Mouse (Mus musculus): Measurements from ENCODE around the gene Dgki. TPM values are rescaled to one million over a fixed set of nuclear protein-coding genes. Genes with fewer than 3 reads are reported as not detected.

Gene Dgki
- polyA plus RNA-seq, 1 experiment from 2014 or later: 0.63 TPM

GRCm38 (mm10) chr6:37219110-37219509 is 80.9 kb downstream of the Dgki start:
- H3K27me3 ChIP-seq (ENCODE audit: low read depth, poor library complexity, severe bottlenecking): no peaks in the 10 kb centered on the region
- peaks cover 35% of the 10 kb centered on the region for H3K4me1 ChIP-seq
- no peak overlapping the region for H3K4me3 ChIP-seq
- no peaks in the 10 kb centered on the region for H3K36me3 ChIP-seq
- DNase-seq (ENCODE audit: low spot score): no peak
- no peak overlapping the region for H3K27ac ChIP-seq (replicated peaks)
- no peaks in the 10 kb centered on the region for H3K9me3 ChIP-seq (replicated peaks)
- WGBS: 89% methylated on average over 4 of the region's 4 CpGs

- H3K27ac ChIP-seq (replicated peaks): no peak overlapping the region
- DNase-seq (ENCODE audit: low spot score): peak; percentile 28
- 39% methylated on average over 4 of the region's 4 CpGs for WGBS
- H3K9me3 ChIP-seq (replicated peaks): no peaks in the 10 kb centered on the region
- no peak overlapping the region for H3K4me3 ChIP-seq
- no peaks in the 10 kb centered on the region for H3K36me3 ChIP-seq
- H3K27me3 ChIP-seq (ENCODE audit: low read depth, poor library complexity, severe bottlenecking): no peaks in the 10 kb centered on the region
- peaks cover 41% of the 10 kb centered on the region for H3K4me1 ChIP-seq
These were observed 83.6 kb downstream of the Dgki start for GRCm38 (mm10) chr6:37216342-37216763.

GRCm38 (mm10) chr6:37215655-37216054 is 84.3 kb downstream of the Dgki start:
- 39% methylated on average over 10 of the region's 10 CpGs for WGBS
- H3K36me3 ChIP-seq: no peaks in the 10 kb centered on the region
- 0 out of 2 replicates have a peak overlapping the region, but pooled peaks have one; percentile 7 for H3K27ac ChIP-seq (replicated peaks)
- no peaks in the 10 kb centered on the region for H3K27me3 ChIP-seq (ENCODE audit: low read depth, poor library complexity, severe bottlenecking)
- H3K4me1 ChIP-seq: peaks cover 46% of the 10 kb centered on the region
- no peaks in the 10 kb centered on the region for H3K9me3 ChIP-seq (replicated peaks)
- H3K4me3 ChIP-seq: no peak overlapping the region
- DNase-seq (ENCODE audit: low spot score): no peak

- no peaks in the 10 kb centered on the region for H3K9me3 ChIP-seq (replicated peaks)
- DNase-seq (ENCODE audit: low spot score): no peak
- 72% methylated on average over 4 of the region's 4 CpGs for WGBS
- H3K27ac ChIP-seq (replicated peaks): 0 out of 2 replicates have a peak overlapping the region, but pooled peaks have one; percentile 33
- no peak overlapping the region for H3K4me3 ChIP-seq
- H3K4me1 ChIP-seq: peaks cover 46% of the 10 kb centered on the region
- H3K27me3 ChIP-seq (ENCODE audit: low read depth, poor library complexity, severe bottlenecking): no peaks in the 10 kb centered on the region
- no peaks in the 10 kb centered on the region for H3K36me3 ChIP-seq
These were observed 87.1 kb downstream of the Dgki start for GRCm38 (mm10) chr6:37212930-37213329.

- Histone ChIP-seq H3K27me3 (ENCODE audit: low read depth, poor library complexity, severe bottlenecking) (no peaks in the 10 kb centered on the region), H3K36me3 (no peaks in the 10 kb centered on the region), H3K4me1 (peaks cover 42% of the 10 kb centered on the region), H3K4me3 (no peak overlapping the region), H3K9me3 (replicated peaks) (no peaks in the 10 kb centered on the region), H3K27ac (replicated peaks) (peak overlapping the region; percentile 39; the same call in 1 of the 2 replicates)
- DNase-seq (ENCODE audit: low spot score): no peak
- 40% methylated on average over 9 of the region's 9 CpGs for WGBS
These were observed 88.3 kb downstream of the Dgki start for GRCm38 (mm10) chr6:37211545-37212247.

- H3K4me1 ChIP-seq: 0 out of 2 replicates have a peak, but pooled peaks cover 3% of the 10 kb centered on the region
- H3K36me3 ChIP-seq: no peaks in the 10 kb centered on the region
- no peaks in the 10 kb centered on the region for H3K9me3 ChIP-seq (replicated peaks)
- H3K4me3 ChIP-seq: no peak overlapping the region
- H3K27ac ChIP-seq (replicated peaks): no peak overlapping the region
- H3K27me3 ChIP-seq (ENCODE audit: low read depth, poor library complexity, severe bottlenecking): no peaks in the 10 kb centered on the region
- DNase-seq (ENCODE audit: low spot score): no peak
- WGBS: 69% methylated on average over 4 of the region's 4 CpGs
These were observed 97.1 kb downstream of the Dgki start for GRCm38 (mm10) chr6:37202901-37203300.

- 0 out of 2 replicates have a peak, but pooled peaks cover 3% of the 10 kb centered on the region for H3K4me1 ChIP-seq
- WGBS: 95% methylated on average over 5 of the region's 5 CpGs
- no peak overlapping the region for H3K27ac ChIP-seq (replicated peaks)
- no peaks in the 10 kb centered on the region for H3K9me3 ChIP-seq (replicated peaks)
- H3K27me3 ChIP-seq (ENCODE audit: low read depth, poor library complexity, severe bottlenecking): no peaks in the 10 kb centered on the region
- no peaks in the 10 kb centered on the region for H3K36me3 ChIP-seq
- no peak overlapping the region for H3K4me3 ChIP-seq
- no peak for DNase-seq (ENCODE audit: low spot score)
These were observed 99.1 kb downstream of the Dgki start for GRCm38 (mm10) chr6:37200840-37201239.

GRCm38 (mm10) chr6:37199502-37199901 is 100.5 kb downstream of the Dgki start:
- no peak for DNase-seq (ENCODE audit: low spot score)
- no peaks in the 10 kb centered on the region for H3K36me3 ChIP-seq
- 90% methylated on average over 3 of the region's 3 CpGs for WGBS
- no peak overlapping the region for H3K4me3 ChIP-seq
- H3K9me3 ChIP-seq (replicated peaks): no peaks in the 10 kb centered on the region
- H3K27me3 ChIP-seq (ENCODE audit: low read depth, poor library complexity, severe bottlenecking): no peaks in the 10 kb centered on the region
- H3K27ac ChIP-seq (replicated peaks): no peak overlapping the region
- 0 out of 2 replicates have a peak, but pooled peaks cover 3% of the 10 kb centered on the region for H3K4me1 ChIP-seq

GRCm38 (mm10) chr6:37197745-37198144 is 102.2 kb downstream of the Dgki start:
- H3K27ac ChIP-seq (replicated peaks): no peak overlapping the region
- H3K4me1 ChIP-seq: no peaks in the 10 kb centered on the region
- H3K27me3 ChIP-seq (ENCODE audit: low read depth, poor library complexity, severe bottlenecking): no peaks in the 10 kb centered on the region
- H3K9me3 ChIP-seq (replicated peaks): no peaks in the 10 kb centered on the region
- WGBS: 77% methylated on average over 13 of the region's 13 CpGs
- H3K36me3 ChIP-seq: no peaks in the 10 kb centered on the region
- no peak for DNase-seq (ENCODE audit: low spot score)
- H3K4me3 ChIP-seq: no peak overlapping the region

- Histone ChIP-seq H3K27me3 (ENCODE audit: low read depth, poor library complexity, severe bottlenecking) (no peaks in the 10 kb centered on the region), H3K4me1 (no peaks in the 10 kb centered on the region), H3K36me3 (no peaks in the 10 kb centered on the region), H3K9me3 (replicated peaks) (no peaks in the 10 kb centered on the region), H3K27ac (replicated peaks) (no peak overlapping the region), H3K4me3 (no peak overlapping the region)
- 88% methylated on average over 5 of the region's 5 CpGs for WGBS
- no peak for DNase-seq (ENCODE audit: low spot score)
These were observed 103.1 kb downstream of the Dgki start for GRCm38 (mm10) chr6:37196870-37197269.

- Histone ChIP-seq H3K4me1 (no peaks in the 10 kb centered on the region), H3K9me3 (replicated peaks) (no peaks in the 10 kb centered on the region), H3K27me3 (ENCODE audit: low read depth, poor library complexity, severe bottlenecking) (no peaks in the 10 kb centered on the region), H3K27ac (replicated peaks) (no peak overlapping the region), H3K4me3 (no peak overlapping the region), H3K36me3 (no peaks in the 10 kb centered on the region)
- 88% methylated on average over 4 of the region's 4 CpGs for WGBS
- no peak for DNase-seq (ENCODE audit: low spot score)
These were observed 104.2 kb downstream of the Dgki start for GRCm38 (mm10) chr6:37195766-37196165.

GRCm38 (mm10) chr6:37181961-37182360 is 118.0 kb downstream of the Dgki start:
- no peak overlapping the region for H3K27ac ChIP-seq (replicated peaks)
- no peaks in the 10 kb centered on the region for H3K4me1 ChIP-seq
- H3K27me3 ChIP-seq (ENCODE audit: low read depth, poor library complexity, severe bottlenecking): no peaks in the 10 kb centered on the region
- no peak for DNase-seq (ENCODE audit: low spot score)
- no peak overlapping the region for H3K4me3 ChIP-seq
- WGBS: 84% methylated on average over 4 of the region's 4 CpGs
- no peaks in the 10 kb centered on the region for H3K36me3 ChIP-seq
- H3K9me3 ChIP-seq (replicated peaks): no peaks in the 10 kb centered on the region

- H3K27me3 ChIP-seq (ENCODE audit: low read depth, poor library complexity, severe bottlenecking): no peaks in the 10 kb centered on the region
- H3K4me1 ChIP-seq: no peaks in the 10 kb centered on the region
- no peak for DNase-seq (ENCODE audit: low spot score)
- 77% methylated on average over 12 of the region's 12 CpGs for WGBS
- H3K9me3 ChIP-seq (replicated peaks): no peaks in the 10 kb centered on the region
- no peak overlapping the region for H3K27ac ChIP-seq (replicated peaks)
- no peaks in the 10 kb centered on the region for H3K36me3 ChIP-seq
- no peak overlapping the region for H3K4me3 ChIP-seq
These were observed 128.7 kb downstream of the Dgki start for GRCm38 (mm10) chr6:37171149-37171832.

Data from midbrain, embryonic 10.5 days (tissue).